Comparison of ENCODE assay signal across 31 mouse cellular contexts in genomic region chr2:131138296-131138695, GRCm38 (mm10). TPM values are rescaled to one million over a fixed set of nuclear protein-coding genes. Genes with fewer than 3 reads are reported as not detected.
DNase-seq lines count a peak whose midpoint lies in the region; TF ChIP-seq lines count a peak whose summit lies in the region.
"Had no signal": no experiment of that assay in that cellular context is flagged by ENCODE, and none has a peak within 500 bp of the region (broad histone marks: within the 10 kb centered on the region; RNA-seq: fewer than 3 reads in every experiment).

No protein-coding gene starts in this region.

- peaks cover 42% of the 10 kb centered on the region for H3K4me1 ChIP-seq in heart, adult 2 months (ENCODE audit: control insufficient read depth, insufficient read depth, low read length)

- 0 out of 2 replicates have a peak, but pooled peaks have one; percentile 25 for TF ChIP-seq POLR2A in heart, adult 2 months (IDR thresholded peaks at IDR 0.05; ENCODE audit: insufficient read depth, low read depth, low read length)

- no peak for TF ChIP-seq EP300 in heart, adult 2 months (IDR thresholded peaks at IDR 0.05; ENCODE audit: insufficient read depth, low read depth, low read length)

- no peak overlapping the region for H3K9ac ChIP-seq in heart, adult 2 months (ENCODE audit: low read depth, low read length)
- H3K9ac ChIP-seq: embryonic facial prominence, embryonic 12.5 days; forebrain, embryonic 13.5 days; heart, embryonic 15.5 days; hindbrain, embryonic 14.5 days; intestine, embryonic 15.5 days; kidney, embryonic 15.5 days; limb, embryonic 13.5 days; lung, embryonic 15.5 days had no signal

- 47% methylated on average over 4 of the region's 4 CpGs for WGBS in heart, adult 2 months

- H3K36me3 ChIP-seq in heart, adult 2 months (ENCODE audit: control insufficient read depth, insufficient read depth, low read length), result peaks cover 42% of the 10 kb centered on the region

- intact Hi-C loops in heart, adult 2 months (cut with DNase I), result no loop called here

- H3K4me3 ChIP-seq in heart, adult 2 months, result no peak overlapping the region
- H3K4me3 ChIP-seq: embryonic facial prominence, embryonic 12.5 days; erythroblast, embryonic 14.5 days; forebrain, embryonic 13.5 days; heart, embryonic 15.5 days; intestine, embryonic 15.5 days; kidney, embryonic 15.5 days; limb, embryonic 13.5 days; lung, embryonic 15.5 days had no signal

- no peaks in the 10 kb centered on the region for H3K27me3 ChIP-seq in heart, adult 2 months (ENCODE audit: control insufficient read depth, insufficient read depth, low read length)
- H3K27me3 ChIP-seq: CH12.LX; embryonic facial prominence, embryonic 12.5 days; forebrain, embryonic 13.5 days; heart, embryonic 15.5 days; intestine, embryonic 15.5 days; kidney, embryonic 15.5 days; limb, embryonic 13.5 days; lung, embryonic 15.5 days had no signal

- peak overlapping the region; percentile 77 for H3K27ac ChIP-seq in heart, adult 2 months
- H3K27ac ChIP-seq: embryonic facial prominence, embryonic 12.5 days; forebrain, embryonic 13.5 days; heart, embryonic 15.5 days; hindbrain, embryonic 14.5 days; intestine, embryonic 15.5 days; kidney, embryonic 15.5 days; limb, embryonic 13.5 days; lung, embryonic 15.5 days; macrophage had no signal

- peak; percentile 4 to 17 for DNase-seq in heart, adult 2 months
- DNase-seq in heart, adult 9 months (ENCODE audit: low spot score in 2 of 2), result no peak
- DNase-seq in kidney, postnatal 10 days, result peak; percentile 3
- DNase-seq in kidney, postnatal 4 days, result no peak
- DNase-seq in spleen, postnatal 4 days (ENCODE audit: low spot score in 2 of 2), result peak; percentile 11 to 59
- DNase-seq in spleen, postnatal 14 days (ENCODE audit: low spot score in 2 of 2), result no peak
- DNase-seq in urinary bladder, postnatal 4 days (ENCODE audit: low spot score in 2 of 2), result peak; percentile 15 to 52
- DNase-seq: adrenal gland, postnatal 14 days; cerebellum, adult 11 months; cerebellum, postnatal 10 days; gastrocnemius, postnatal 14 days; thymus, adult 18-20 months; thymus, postnatal 4 days had no signal

- no peaks in the 10 kb centered on the region for H3K79me2 ChIP-seq in heart, adult 2 months (replicated peaks; ENCODE audit: control insufficient read depth, insufficient read depth, low read length)

- TF ChIP-seq CTCF in heart, adult 2 months (IDR thresholded peaks at IDR 0.05), result no peak

RNA-seq across cellular contexts. Expression of gene Gm11037, which starts 5.0 kb away (rescaled TPM):
- total RNA-seq in heart, adult 2 months (2021), result not detected
- polyA plus RNA-seq in heart, adult 2 months (2012; rRNA removed), result not detected in 2 replicates
- total RNA-seq: adrenal gland, postnatal 14 days; CH12.LX; gastrocnemius, postnatal 14 days; layer of hippocampus, postnatal 25 days; left cerebral cortex, postnatal 14 days; MEL had no signal
- polyA plus RNA-seq: brain, embryonic 14.5 days; embryonic facial prominence, embryonic 12.5 days; erythroblast, embryonic 14.5 days; forebrain, embryonic 13.5 days; frontal cortex, adult 2 months; heart, embryonic 15.5 days; hindbrain, embryonic 14.5 days; intestine, embryonic 15.5 days; kidney, embryonic 15.5 days; limb, embryonic 13.5 days; lung, embryonic 15.5 days; macrophage; midbrain, embryonic 11.5 days; small intestine, adult 2 months had no signal

RNA-seq across cellular contexts. Expression of gene Hspa12b, which starts 11.2 kb away (rescaled TPM):
- total RNA-seq in heart, adult 2 months (2021), result 10 to 100 TPM; 29.7 to 31.4 TPM
- 21.9 and 27.8 TPM in 2 replicates for polyA plus RNA-seq in heart, adult 2 months (2012; rRNA removed)

RNA-seq across cellular contexts. Expression of gene 1700037H04Rik, which starts 21.6 kb away (rescaled TPM):
- total RNA-seq in heart, adult 2 months (2021), result 10 to 100 TPM in 1 of 2 experiments, 1 to 10 TPM in 1; 9.8 to 11.3 TPM
- 33.6 and 48.9 TPM in 2 replicates for polyA plus RNA-seq in heart, adult 2 months (2012; rRNA removed)

RNA-seq across cellular contexts. Expression of gene Cenpb, which starts 41.6 kb away (rescaled TPM):
- 10 to 100 TPM; 71.9 to 92.6 TPM for total RNA-seq in heart, adult 2 months (2021)
- 57.1 and 58.5 TPM in 2 replicates for polyA plus RNA-seq in heart, adult 2 months (2012; rRNA removed)

RNA-seq across cellular contexts. Expression of gene Cdc25b, which starts 48.5 kb away (rescaled TPM):
- total RNA-seq in heart, adult 2 months (2021), result 10 to 100 TPM in 1 of 2 experiments, 1 to 10 TPM in 1; 4.3 to 10.3 TPM
- 9.8 and 12.5 TPM in 2 replicates for polyA plus RNA-seq in heart, adult 2 months (2012; rRNA removed)

Comparison
In these comparisons a context has a peak if more than half of its experiments do, and no peak if none do; other contexts are left out.
1. DNase-seq: peak in heart, adult 2 months (2 of 2), kidney, postnatal 10 days (single experiment), spleen, postnatal 4 days (2 of 2) and urinary bladder, postnatal 4 days (2 of 2); none in heart, adult 9 months (0 of 2), kidney, postnatal 4 days (0 of 2) and spleen, postnatal 14 days (0 of 2).